ENCODE assay signal across 19 mouse cellular contexts in genomic region chr9:54802749-54803679, GRCm38 (mm10). TPM values are rescaled to one million over a fixed set of nuclear protein-coding genes. Genes with fewer than 3 reads are reported as not detected.
A peak's percentile ranks its signal among the peaks of the same experiment; 100 is the strongest.
DNase-seq lines count a peak whose midpoint lies in the region; ATAC-seq and TF ChIP-seq lines count a peak whose summit lies in the region.
"Had no signal": no experiment of that assay in that cellular context is flagged by ENCODE, and none has a peak within 500 bp of the region (broad histone marks: within the 10 kb centered on the region; RNA-seq: fewer than 3 reads in every experiment).

No protein-coding gene starts in this region.

- TF ChIP-seq POLR2A in myocyte (IDR thresholded peaks at IDR 0.05; ENCODE audit: insufficient read length, low read depth): no peak

- no peak overlapping the region for H3K9ac ChIP-seq in midbrain, embryonic 16.5 days (ENCODE audit: low read depth, low read length)
- H3K9ac ChIP-seq in embryonic facial prominence, embryonic 14.5 days (ENCODE audit: low read depth, low read length): no peak overlapping the region
- H3K9ac ChIP-seq: forebrain, postnatal 0 days; midbrain, embryonic 12.5 days had no signal

- WGBS in midbrain, embryonic 10.5 days: 75% methylated on average over 6 of the region's 6 CpGs
- 63% methylated on average over 6 of the region's 6 CpGs for WGBS in midbrain, embryonic 16.5 days
- 24% methylated on average over 6 of the region's 6 CpGs for WGBS in embryonic facial prominence, embryonic 14.5 days

- no peak for ATAC-seq in midbrain, embryonic 16.5 days
- ATAC-seq in embryonic facial prominence, embryonic 14.5 days (ENCODE audit: low read depth): peak; percentile 72
- ATAC-seq: forebrain, postnatal 0 days had no signal

- H3ac ChIP-seq in myocyte (ENCODE audit: control insufficient read depth, insufficient read length): no peak overlapping the region

- no peaks in the 10 kb centered on the region for H3K36me3 ChIP-seq in midbrain, embryonic 10.5 days
- no peaks in the 10 kb centered on the region for H3K36me3 ChIP-seq in midbrain, embryonic 16.5 days (ENCODE audit: control insufficient read depth, insufficient read depth, low read length)
- no peaks in the 10 kb centered on the region for H3K36me3 ChIP-seq in embryonic facial prominence, embryonic 14.5 days (ENCODE audit: control insufficient read depth, insufficient read depth, low read length)
- no peaks in the 10 kb centered on the region for H3K36me3 ChIP-seq in myocyte (ENCODE audit: control insufficient read depth, insufficient read depth)
- H3K36me3 ChIP-seq: midbrain, embryonic 12.5 days had no signal

- peak; percentile 47 for DNase-seq in midbrain, embryonic 10.5 days (ENCODE audit: low spot score)
- peak; percentile 97 for DNase-seq in Muller cell, postnatal 12 days (ENCODE audit: inconsistent ontology term)
- peak; percentile 92 for DNase-seq in embryonic facial prominence, embryonic 14.5 days (ENCODE audit: low spot score)
- no peak for DNase-seq in adrenal gland, postnatal 36 days
- no peak for DNase-seq in layer of hippocampus, postnatal 10 days (ENCODE audit: low spot score in 2 of 2)
- no peak for DNase-seq in ovary, adult 18-20 months (ENCODE audit: low spot score)
- DNase-seq: adrenal gland, adult 2 months; forebrain, postnatal 0 days; kidney, adult 18-20 months; left cerebral cortex, postnatal 4 days; right cerebral cortex, postnatal 14 days had no signal

- no peak overlapping the region for H3K4me2 ChIP-seq in midbrain, embryonic 16.5 days (ENCODE audit: low read length)
- no peak overlapping the region; the same call in 1 of the 2 replicates for H3K4me2 ChIP-seq in embryonic facial prominence, embryonic 14.5 days (ENCODE audit: low read depth, low read length)
- H3K4me2 ChIP-seq in myocyte (ENCODE audit: low read depth): peak overlapping the region; percentile 55
- H3K4me2 ChIP-seq: midbrain, embryonic 12.5 days had no signal

- no peaks in the 10 kb centered on the region for H3K9me3 ChIP-seq in midbrain, embryonic 10.5 days (replicated peaks)
- H3K9me3 ChIP-seq in midbrain, embryonic 16.5 days (replicated peaks; ENCODE audit: control insufficient read depth, low read length, poor library complexity, severe bottlenecking): no peaks in the 10 kb centered on the region
- H3K9me3 ChIP-seq in embryonic facial prominence, embryonic 14.5 days (ENCODE audit: control insufficient read depth, low read length): no peaks in the 10 kb centered on the region
- H3K9me3 ChIP-seq: midbrain, embryonic 12.5 days had no signal

- H3K27ac ChIP-seq in midbrain, embryonic 10.5 days (replicated peaks): peak overlapping the region; percentile 57
- H3K27ac ChIP-seq in midbrain, embryonic 16.5 days (ENCODE audit: low read length): no peak overlapping the region
- peak overlapping the region; percentile 69 for H3K27ac ChIP-seq in embryonic facial prominence, embryonic 14.5 days (replicated peaks; ENCODE audit: low read depth, low read length)
- H3K27ac ChIP-seq: midbrain, embryonic 12.5 days had no signal

- H3K4me3 ChIP-seq in midbrain, embryonic 10.5 days: no peak overlapping the region
- no peak overlapping the region for H3K4me3 ChIP-seq in midbrain, embryonic 16.5 days (ENCODE audit: low read depth, low read length)
- no peak overlapping the region for H3K4me3 ChIP-seq in embryonic facial prominence, embryonic 14.5 days (ENCODE audit: low read depth, low read length)
- H3K4me3 ChIP-seq in myocyte: no peak overlapping the region
- H3K4me3 ChIP-seq: midbrain, embryonic 12.5 days had no signal

- H3K4me1 ChIP-seq in midbrain, embryonic 10.5 days: peaks cover 24% of the 10 kb centered on the region
- H3K4me1 ChIP-seq in midbrain, embryonic 16.5 days (ENCODE audit: control insufficient read depth, insufficient read depth, low read length): no peaks in the 10 kb centered on the region
- H3K4me1 ChIP-seq in embryonic facial prominence, embryonic 14.5 days (ENCODE audit: control insufficient read depth, insufficient read depth, low read length): peaks cover 43% of the 10 kb centered on the region

- H3K27me3 ChIP-seq in midbrain, embryonic 10.5 days (ENCODE audit: low read depth, poor library complexity, severe bottlenecking): no peaks in the 10 kb centered on the region
- no peaks in the 10 kb centered on the region for H3K27me3 ChIP-seq in midbrain, embryonic 16.5 days (ENCODE audit: control insufficient read depth, insufficient read depth, low read depth, low read length)
- no peaks in the 10 kb centered on the region for H3K27me3 ChIP-seq in embryonic facial prominence, embryonic 14.5 days (replicated peaks; ENCODE audit: control insufficient read depth, insufficient read depth, low read length)
- no peaks in the 10 kb centered on the region for H3K27me3 ChIP-seq in myocyte (ENCODE audit: control insufficient read depth, insufficient read depth, insufficient read length)
- H3K27me3 ChIP-seq: CH12.LX; midbrain, embryonic 12.5 days had no signal

- H3K79me2 ChIP-seq in myocyte (ENCODE audit: control insufficient read depth, insufficient read depth): no peaks in the 10 kb centered on the region

TF ChIP-seq in myocyte, 11 proteins besides CTCF, POLR2A, EP300 and RAD21:
- peak; percentile 98 for TF ChIP-seq CEBPB (IDR thresholded peaks at IDR 0.05; ENCODE audit: insufficient read depth, poor library complexity, severe bottlenecking)
- TF ChIP-seq TCF3 (IDR thresholded peaks at IDR 0.05; ENCODE audit: insufficient read length, low read depth): no peak
- TF ChIP-seq MYOD1 (IDR thresholded peaks at IDR 0.05; ENCODE audit: control insufficient read depth in 1 of 3, insufficient read length in 2 of 3, low read depth in 2 of 3): peak in 1 of 3 experiments; percentile 21
TF ChIP-seq in myocyte: peak in this region for 2.

RNA-seq across cellular contexts. Expression of gene Crabp1, which starts 38.5 kb away (rescaled TPM):
- 1,146 and 1,287 TPM in 2 replicates for polyA plus RNA-seq in midbrain, embryonic 10.5 days (2016; fragmentation: Nextera tagmentation; extraction: Ambion mirVana)
- 19.3 TPM in 2 replicates for polyA plus RNA-seq in midbrain, embryonic 16.5 days (2015; fragmentation: Nextera tagmentation; extraction: Ambion mirVana)
- 389 and 501 TPM in 2 replicates for polyA plus RNA-seq in embryonic facial prominence, embryonic 14.5 days (2014; fragmentation: Nextera tagmentation; extraction: Ambion mirVana)
- 0.13 TPM for polyA plus RNA-seq in myocyte (2012; fragmentation: generic; extraction: Trizol)
- 1 to 10 TPM; 7.9 to 8.5 TPM for total RNA-seq in adrenal gland, postnatal 36 days (2021)
- 1 to 10 TPM; 5.5 to 5.7 TPM for total RNA-seq in layer of hippocampus, postnatal 10 days (2021)
- total RNA-seq: CH12.LX; common myeloid progenitor, adult 5-6 weeks; heart, adult 8-10 months; hematopoietic stem cell, adult 5-6 weeks; neutrophil, adult 5-6 weeks had no signal

Comparison
In these comparisons a context has a peak if more than half of its experiments do, and no peak if none do; other contexts are left out.
1. RNA of gene Crabp1, which starts 38.5 kb away (polyA plus RNA-seq): 1,146 to 1,287 TPM in midbrain, embryonic 10.5 days and 389 to 501 TPM in embryonic facial prominence, embryonic 14.5 days; 19.3 TPM in midbrain, embryonic 16.5 days and 0.13 TPM in myocyte (single experiment); every median in the first group is over 10 times any median in the second.
2. DNase-seq: peak in midbrain, embryonic 10.5 days (single experiment), Muller cell, postnatal 12 days (single experiment) and embryonic facial prominence, embryonic 14.5 days (single experiment); none in adrenal gland, postnatal 36 days (0 of 2), layer of hippocampus, postnatal 10 days (0 of 2) and ovary, adult 18-20 months (single experiment).